Mouse (Mus musculus): ENCODE results near the gene Castor2. TPM values are rescaled to one million over a fixed set of nuclear protein-coding genes. Genes with fewer than 3 reads are reported as not detected.

Castor2 gene
- polyA plus RNA-seq, 1 experiment from 2014 or later, result 6.0 TPM

DNA sequence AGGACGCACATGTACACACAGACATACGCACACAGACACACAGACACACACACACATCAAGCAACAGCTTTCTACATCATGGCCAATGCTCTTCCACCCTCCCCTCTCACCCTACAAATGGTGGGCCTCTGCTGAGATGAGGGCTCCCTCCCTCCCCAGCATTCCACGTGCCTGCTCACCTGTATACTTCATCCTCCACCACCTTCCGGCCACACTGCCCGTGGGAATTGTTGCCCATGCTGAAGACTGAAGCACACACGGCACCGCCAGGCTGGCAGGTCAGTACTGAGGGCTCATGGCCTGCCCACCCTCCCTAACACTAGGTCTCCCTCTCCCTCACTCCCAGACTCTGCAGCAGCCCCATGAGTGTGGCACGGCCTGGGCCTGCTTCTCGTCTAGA is 68.5 kb downstream of the Castor2 start:
- Histone ChIP-seq H3K4me1 (0 out of 2 replicates have a peak, but pooled peaks cover 3% of the 10 kb centered on the region), H3K36me3 (peaks cover 76% of the 10 kb centered on the region), H3K9me3 (no peaks in the 10 kb centered on the region), H3K4me3 (no peak overlapping the region), H3K27ac (no peak overlapping the region), H3K9ac (no peak overlapping the region), H3K27me3 (no peaks in the 10 kb centered on the region), H3K4me2 (no peak overlapping the region)
- 88% methylated on average over 9 of the region's 9 CpGs for WGBS
- no peak for ATAC-seq (ENCODE audit: insufficient number of reproducible peaks, insufficient read depth, low FRiP score, low TSS enrichment, low read depth)

DNA sequence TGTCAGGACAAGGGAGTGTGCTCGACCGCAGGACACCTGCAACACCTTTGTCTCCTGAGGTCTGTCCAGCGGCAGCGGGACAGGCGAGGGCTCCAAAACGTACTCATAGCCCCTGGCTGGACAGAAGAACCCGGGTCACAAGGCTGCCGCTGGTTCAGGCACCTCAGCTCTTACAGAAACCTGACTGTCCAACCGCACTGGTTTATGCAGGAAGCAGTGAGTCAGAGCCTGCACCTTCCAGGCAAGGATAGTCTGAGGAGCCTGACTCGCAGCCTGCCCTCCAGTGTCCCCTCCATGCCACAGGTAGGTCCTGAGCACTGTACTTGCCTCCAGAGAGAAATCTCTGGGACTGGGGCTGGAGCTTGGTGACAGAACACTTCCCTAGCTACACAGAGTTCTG is 69.7 kb downstream of the Castor2 start:
- ATAC-seq (ENCODE audit: insufficient number of reproducible peaks, insufficient read depth, low FRiP score, low TSS enrichment, low read depth), result no peak
- WGBS, result 89% methylated on average over 10 of the region's 10 CpGs
- no peak overlapping the region for H3K9ac ChIP-seq

DNA sequence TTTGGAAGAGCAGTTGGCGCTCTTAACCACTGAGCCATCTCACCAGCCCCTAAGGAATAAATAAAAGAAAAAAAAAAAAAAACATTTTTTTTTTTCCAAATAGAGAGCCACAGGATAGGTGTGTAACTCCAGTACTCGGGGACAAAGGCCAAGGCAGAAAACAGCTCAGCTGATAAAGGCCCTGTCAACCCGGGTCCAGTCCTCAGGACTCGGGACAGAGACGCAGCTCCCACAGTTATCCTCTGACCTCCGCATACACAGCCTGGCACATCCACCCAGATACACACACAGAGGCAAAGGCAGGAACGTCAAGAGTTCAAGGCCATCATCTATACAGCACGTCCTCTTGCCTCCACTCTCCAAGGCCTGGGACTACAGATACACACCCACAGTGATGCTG is 70.7 kb downstream of the Castor2 start:
- Histone ChIP-seq H3K27me3 (no peaks in the 10 kb centered on the region), H3K4me1 (peaks cover 7% of the 10 kb centered on the region), H3K4me2 (no peak overlapping the region), H3K27ac (no peak overlapping the region), H3K36me3 (peaks cover 62% of the 10 kb centered on the region), H3K9ac (no peak overlapping the region), H3K9me3 (no peaks in the 10 kb centered on the region), H3K4me3 (no peak overlapping the region)
- no peak for ATAC-seq (ENCODE audit: insufficient number of reproducible peaks, insufficient read depth, low FRiP score, low TSS enrichment, low read depth)
- WGBS, result 94% methylated on average over 8 of the region's 8 CpGs

More for the DNA sequence above, 69.7 kb downstream of the Castor2 start:
- Histone ChIP-seq H3K36me3 (peaks cover 69% of the 10 kb centered on the region), H3K9me3 (no peaks in the 10 kb centered on the region), H3K4me3 (no peak overlapping the region), H3K27me3 (no peaks in the 10 kb centered on the region), H3K4me2 (no peak overlapping the region), H3K27ac (no peak overlapping the region), H3K4me1 (peaks cover 3% of the 10 kb centered on the region; the same call in 1 of the 2 replicates)

GRCm38 (mm10) chr5:134173206-134173605 is 73.7 kb downstream of the Castor2 start:
- no peak overlapping the region for H3K27ac ChIP-seq
- ATAC-seq (ENCODE audit: insufficient number of reproducible peaks, insufficient read depth, low FRiP score, low TSS enrichment, low read depth), result no peak
- no peaks in the 10 kb centered on the region for H3K9me3 ChIP-seq
- H3K4me3 ChIP-seq, result no peak overlapping the region
- no peak overlapping the region for H3K4me2 ChIP-seq
- H3K4me1 ChIP-seq, result peaks cover 13% of the 10 kb centered on the region
- peaks cover 37% of the 10 kb centered on the region for H3K36me3 ChIP-seq
- no peaks in the 10 kb centered on the region for H3K27me3 ChIP-seq
- 46% methylated on average over 4 of the region's 4 CpGs for WGBS
- no peak overlapping the region for H3K9ac ChIP-seq

- Histone ChIP-seq H3K4me3 (peak overlapping the region; percentile 97), H3K4me2 (peak overlapping the region; percentile 88), H3K27ac (peak overlapping the region; percentile 81), H3K27me3 (no peaks in the 10 kb centered on the region), H3K4me1 (peaks cover 13% of the 10 kb centered on the region), H3K9ac (peak overlapping the region; percentile 81), H3K9me3 (no peaks in the 10 kb centered on the region), H3K36me3 (peaks cover 22% of the 10 kb centered on the region)
- WGBS, result 8% methylated on average over 10 of the region's 10 CpGs
- no peak for ATAC-seq (ENCODE audit: insufficient number of reproducible peaks, insufficient read depth, low FRiP score, low TSS enrichment, low read depth)
Measured at GRCm38 (mm10) chr5:134175696-134176095, 76.2 kb downstream of the Castor2 start.

DNA sequence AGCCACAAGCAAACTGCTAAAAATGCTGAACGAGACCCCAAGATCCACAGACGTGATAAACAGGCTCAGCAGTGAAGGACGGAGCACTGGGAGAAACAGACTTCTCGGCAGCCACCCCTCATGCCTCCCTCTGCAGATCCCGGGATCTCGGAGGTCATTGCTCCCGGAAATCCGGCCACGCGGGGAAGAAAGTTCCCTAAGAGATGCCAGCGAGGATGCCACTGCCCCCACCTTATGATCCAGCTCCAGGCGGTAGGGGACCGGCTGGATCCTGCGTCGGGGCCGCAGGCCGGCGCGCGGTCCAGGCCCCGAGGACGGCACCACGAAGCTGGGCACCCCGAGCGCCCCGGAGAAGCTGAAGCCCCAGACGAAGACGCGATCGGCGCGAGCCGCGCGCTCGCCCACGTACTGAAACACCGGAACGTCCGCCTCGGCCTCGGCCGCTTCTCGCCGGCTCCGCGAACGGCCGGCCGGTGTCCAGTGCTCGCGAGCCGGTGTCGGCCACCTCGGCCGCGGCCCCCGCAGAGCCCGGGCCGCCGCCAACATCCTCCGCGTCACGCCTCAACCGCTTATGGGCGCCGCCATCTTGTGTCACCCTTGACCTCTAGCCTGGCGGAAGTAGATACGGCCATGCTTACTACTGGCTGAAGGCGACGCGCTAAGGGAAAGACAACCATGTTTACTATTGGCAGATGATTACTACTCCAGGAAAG is 76.8 kb downstream of the Castor2 start, which contains the start of gene Rcc1l:
Gene Rcc1l (minus strand): TSS at position 606 of the 713 bp plus-strand sequence.
- peak; percentile 86 for ATAC-seq (ENCODE audit: insufficient number of reproducible peaks, insufficient read depth, low FRiP score, low TSS enrichment, low read depth)
- peak within 1 kb of the TSS; percentile 88 for H3K4me2 ChIP-seq
- WGBS, result under 1% methylated on average over 72 of the region's 72 CpGs
- H3K27ac ChIP-seq, result peak within 1 kb of the TSS; percentile 81
- H3K9me3 ChIP-seq, result no peaks in the 10 kb centered on the region
- peak within 1 kb of the TSS; percentile 81 for H3K9ac ChIP-seq
- H3K36me3 ChIP-seq, result peaks cover 15% of the 10 kb centered on the region
- H3K4me3 ChIP-seq, result peak within 1 kb of the TSS; percentile 97
- no peaks in the 10 kb centered on the region for H3K27me3 ChIP-seq
- H3K4me1 ChIP-seq, result peaks cover 13% of the 10 kb centered on the region

GRCm38 (mm10) chr5:134178536-134178935 is 79.0 kb downstream of the Castor2 start:
- Histone ChIP-seq H3K4me2 (no peak overlapping the region), H3K27me3 (no peaks in the 10 kb centered on the region), H3K4me1 (peaks cover 30% of the 10 kb centered on the region), H3K4me3 (no peak overlapping the region), H3K27ac (no peak overlapping the region), H3K9me3 (no peaks in the 10 kb centered on the region), H3K9ac (no peak overlapping the region), H3K36me3 (peaks cover 4% of the 10 kb centered on the region; the same call in 1 of the 2 replicates)
- 80% methylated on average over 7 of the region's 7 CpGs for WGBS
- ATAC-seq (ENCODE audit: insufficient number of reproducible peaks, insufficient read depth, low FRiP score, low TSS enrichment, low read depth), result no peak

GRCm38 (mm10) chr5:134179871-134180270 is 80.4 kb downstream of the Castor2 start:
- ATAC-seq (ENCODE audit: insufficient number of reproducible peaks, insufficient read depth, low FRiP score, low TSS enrichment, low read depth), result no peak
- H3K4me2 ChIP-seq, result no peak overlapping the region
- H3K4me3 ChIP-seq, result no peak overlapping the region
- no peaks in the 10 kb centered on the region for H3K27me3 ChIP-seq
- WGBS, result 18% methylated on average over 7 of the region's 7 CpGs
- H3K9ac ChIP-seq, result no peak overlapping the region
- no peaks in the 10 kb centered on the region for H3K36me3 ChIP-seq
- peaks cover 29% of the 10 kb centered on the region for H3K4me1 ChIP-seq
- H3K27ac ChIP-seq, result no peak overlapping the region
- no peaks in the 10 kb centered on the region for H3K9me3 ChIP-seq

DNA sequence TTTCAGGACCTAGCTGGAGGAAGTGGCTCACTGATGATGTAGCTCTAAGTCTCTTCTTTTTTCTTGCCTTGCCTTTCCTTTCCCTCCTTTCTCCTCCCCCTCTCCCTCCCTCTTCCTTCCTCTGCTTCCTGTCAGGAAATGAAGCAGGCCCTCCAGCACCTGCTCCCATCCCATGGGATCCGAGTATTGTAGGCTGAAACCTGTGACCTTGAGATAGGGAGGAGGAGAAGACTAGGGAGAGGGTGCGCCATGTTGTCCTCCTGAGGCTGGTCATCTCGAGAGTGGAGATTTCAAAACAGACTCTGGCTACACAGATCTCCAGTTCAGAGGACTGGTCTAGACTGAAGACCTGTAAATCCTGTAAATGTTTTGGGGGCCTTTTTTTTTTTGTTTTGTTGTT is 82.7 kb downstream of the Castor2 start:
- ATAC-seq (ENCODE audit: insufficient number of reproducible peaks, insufficient read depth, low FRiP score, low TSS enrichment, low read depth), result no peak
- Histone ChIP-seq H3K27ac (no peak overlapping the region), H3K9me3 (no peaks in the 10 kb centered on the region), H3K36me3 (no peaks in the 10 kb centered on the region), H3K4me2 (no peak overlapping the region), H3K4me3 (no peak overlapping the region), H3K9ac (no peak overlapping the region), H3K27me3 (no peaks in the 10 kb centered on the region), H3K4me1 (peaks cover 19% of the 10 kb centered on the region)
- 63% methylated on average over 3 of the region's 3 CpGs for WGBS

DNA sequence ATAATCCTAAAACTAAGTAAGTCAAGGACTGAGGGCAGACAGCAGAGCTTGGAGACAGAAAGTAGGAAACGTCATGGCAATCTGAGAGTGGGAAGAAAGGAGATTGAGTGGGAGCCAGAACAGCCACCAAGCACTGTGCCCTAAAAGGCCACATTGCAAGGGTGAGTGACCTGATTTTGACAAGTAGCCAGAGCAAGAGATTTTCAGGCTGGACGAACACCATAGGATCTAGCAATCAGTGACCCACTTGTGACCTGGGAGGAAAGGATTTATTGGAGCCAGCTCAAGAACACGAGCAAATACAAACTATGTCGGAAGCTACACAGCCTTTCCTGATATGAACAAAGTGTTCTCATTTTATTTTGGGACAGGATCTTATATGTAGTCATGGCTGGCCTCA is 83.2 kb downstream of the Castor2 start:
- Histone ChIP-seq H3K4me3 (peak overlapping the region; percentile 69), H3K9me3 (no peaks in the 10 kb centered on the region), H3K4me2 (peak overlapping the region; percentile 88), H3K36me3 (no peaks in the 10 kb centered on the region), H3K4me1 (peaks cover 19% of the 10 kb centered on the region), H3K27me3 (no peaks in the 10 kb centered on the region), H3K27ac (peak overlapping the region; percentile 95; the same call in 1 of the 2 replicates), H3K9ac (peak overlapping the region; percentile 83; the same call in 1 of the 2 replicates)
- no peak for ATAC-seq (ENCODE audit: insufficient number of reproducible peaks, insufficient read depth, low FRiP score, low TSS enrichment, low read depth)
- WGBS, result 79% methylated on average over 4 of the region's 4 CpGs

DNA sequence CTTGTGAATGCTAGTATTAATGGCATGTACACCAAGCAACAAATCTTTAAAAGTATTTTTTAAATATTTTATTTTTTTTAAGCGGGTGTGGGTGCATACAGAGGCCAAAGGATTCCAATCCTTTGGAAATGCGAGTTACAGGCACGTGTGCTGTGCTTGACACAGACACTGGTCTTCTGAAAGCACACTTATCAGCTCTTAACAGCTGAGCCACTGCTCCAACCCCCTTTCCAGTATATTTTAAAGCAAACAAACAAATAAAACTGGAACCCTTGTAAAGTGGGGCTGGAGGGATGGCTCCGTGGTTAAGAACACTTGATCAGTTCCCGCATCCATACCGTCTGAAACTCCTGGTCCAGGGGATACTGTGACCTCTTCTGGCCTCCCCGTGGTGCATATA is 83.7 kb downstream of the Castor2 start:
- Histone ChIP-seq H3K4me1 (peaks cover 19% of the 10 kb centered on the region), H3K4me2 (peak overlapping the region; percentile 88), H3K27ac (peak overlapping the region; percentile 95), H3K27me3 (no peaks in the 10 kb centered on the region), H3K36me3 (no peaks in the 10 kb centered on the region), H3K9ac (peak overlapping the region; percentile 83), H3K4me3 (peak overlapping the region; percentile 69), H3K9me3 (no peaks in the 10 kb centered on the region)
- ATAC-seq (ENCODE audit: insufficient number of reproducible peaks, insufficient read depth, low FRiP score, low TSS enrichment, low read depth), result no peak
- WGBS, result 54% methylated on average over 7 of the region's 7 CpGs
